Mouse (Mus musculus) urinary bladder, adult 18-20 months (tissue): Measurements from ENCODE around the gene Arhgap31.
"Not testable (repeated sequence)": the region's sequence is repeated elsewhere in the genome, so short reads cannot be mapped to it uniquely, and the experiment has no call there.

Experiments used
- DNase-seq, 2 experiments: peaks; one replicate each; pipeline ENCODE4 v3.0.0; 2022; ENCODE audit warnings: low spot score in 2 of 2, mixed read lengths in 2 of 2

The Arhgap31 gene

DNA sequence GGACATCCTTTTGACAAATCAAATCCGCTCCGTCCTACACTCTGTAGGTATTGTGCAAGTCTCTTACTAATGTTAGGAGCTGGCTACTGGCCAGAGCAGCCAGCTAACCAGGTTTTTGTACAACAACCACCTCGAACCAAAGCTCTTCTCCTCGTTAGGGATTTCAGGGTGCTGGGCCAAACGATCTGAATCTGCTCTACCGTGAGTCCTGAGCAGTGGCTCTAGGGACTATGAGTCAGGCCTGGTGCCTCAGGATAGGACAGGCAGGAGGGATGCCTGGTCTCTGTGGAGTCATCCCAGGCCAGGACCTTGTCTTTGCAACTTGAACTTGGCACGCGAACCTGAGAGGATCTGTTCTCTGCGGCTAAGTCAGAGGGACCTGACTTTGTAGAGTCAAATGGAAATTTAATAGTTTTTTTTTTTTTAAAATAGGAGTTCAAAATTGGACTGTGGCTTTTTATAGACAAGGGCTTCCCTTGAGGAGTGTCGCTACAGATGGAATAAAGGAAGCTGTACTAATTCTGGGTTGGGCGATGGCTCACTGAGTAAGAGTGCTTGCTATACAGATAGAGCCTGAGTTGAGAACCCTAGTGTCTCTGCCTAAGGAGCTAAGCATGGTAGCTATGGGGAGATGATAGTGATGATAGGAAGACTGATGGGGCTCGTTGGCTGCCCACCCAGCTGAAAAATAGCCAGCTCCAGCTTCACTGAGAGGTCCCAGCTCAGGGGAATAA, 24.4 kb downstream of the Arhgap31 start:
- no peak for DNase-seq

GRCm38 (mm10) chr16:38687673-38688072, 25.4 kb downstream of the Arhgap31 start:
- no peak for DNase-seq

DNA sequence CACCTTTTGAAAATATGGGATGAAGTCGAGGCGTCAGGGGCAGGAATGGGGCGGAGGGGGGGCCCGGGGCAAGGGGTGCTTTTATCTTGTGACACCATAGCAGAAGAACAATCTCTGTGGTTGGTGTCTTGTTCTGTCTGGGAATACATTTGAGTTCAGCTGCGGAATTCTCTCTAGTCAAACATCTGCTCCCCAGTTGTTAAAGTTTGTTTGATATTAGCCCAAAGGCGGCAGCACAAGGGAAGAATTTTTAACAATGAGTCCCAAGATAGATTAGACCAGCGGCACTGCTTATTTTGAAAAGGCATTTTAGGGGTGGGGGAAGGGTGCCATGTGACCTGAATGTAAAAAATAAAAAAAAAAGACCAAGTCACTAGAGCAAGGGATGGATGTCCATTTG, 30.0 kb downstream of the Arhgap31 start:
- no peak for DNase-seq

DNA sequence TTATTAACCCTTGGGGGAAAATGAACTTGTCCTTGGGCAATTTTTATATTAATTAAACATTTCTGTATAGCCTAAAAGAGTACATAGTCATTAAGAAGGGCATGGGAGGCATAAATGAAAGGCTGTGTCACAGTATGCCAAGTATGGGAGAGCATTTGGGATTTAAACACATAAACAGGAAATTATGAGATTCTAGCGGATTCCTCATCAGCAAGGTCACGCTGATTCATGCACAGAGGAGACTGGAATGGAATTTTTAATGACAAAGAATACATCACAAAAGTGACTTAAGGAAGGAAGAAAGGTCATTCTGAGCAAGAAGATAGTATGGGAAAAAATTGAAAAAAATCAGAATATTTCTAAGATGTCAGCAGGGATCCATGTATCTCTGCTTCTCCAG, 31.8 kb downstream of the Arhgap31 start:
- DNase-seq: no peak

DNA sequence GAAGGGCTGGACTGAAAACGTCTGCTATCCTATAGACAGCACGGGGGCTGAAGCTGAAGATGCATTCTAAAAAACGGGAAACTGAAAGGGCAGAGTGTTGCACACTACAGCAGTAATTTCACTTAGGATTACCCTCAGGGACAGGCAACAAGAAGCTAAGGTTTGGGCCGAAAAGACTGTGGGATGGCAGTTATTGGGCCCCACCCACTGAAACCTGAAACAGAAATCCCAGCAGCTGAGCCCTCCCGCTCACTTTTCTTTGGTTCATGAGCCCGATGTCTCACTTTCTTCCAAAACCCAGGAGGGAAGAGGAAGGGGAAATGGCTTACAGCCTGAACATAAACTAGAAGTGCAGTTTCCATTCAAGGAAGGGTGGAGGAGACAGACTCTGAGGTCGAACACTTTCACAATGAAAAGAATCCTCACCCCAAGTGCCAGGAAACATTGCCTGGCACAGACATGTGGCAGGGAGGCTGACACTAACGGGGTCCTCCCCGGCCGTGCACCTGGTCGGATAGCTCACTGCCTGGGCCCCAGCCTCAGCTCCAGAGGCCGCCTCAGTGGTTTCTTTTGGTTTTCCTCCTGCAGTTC, 33.5 kb downstream of the Arhgap31 start:
- no peak for DNase-seq

DNA sequence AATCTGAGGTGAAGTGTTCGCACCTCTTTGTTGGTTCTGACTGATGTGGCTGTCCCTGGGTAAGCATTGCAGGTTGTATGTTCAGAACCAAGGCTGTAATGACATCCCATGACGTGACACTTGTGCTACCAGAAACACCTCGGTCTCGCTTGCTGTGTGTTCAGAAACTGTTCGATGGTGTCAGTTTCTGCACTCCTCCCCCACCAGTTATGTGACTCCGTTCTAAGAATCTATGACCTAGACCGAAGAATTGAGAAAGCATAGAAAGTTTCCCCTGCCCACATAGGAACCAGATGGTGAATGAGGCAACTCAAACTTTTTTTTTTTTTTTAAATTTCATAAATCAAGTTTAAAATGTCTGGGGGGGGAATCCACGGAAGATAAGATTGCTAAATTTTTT, 34.2 kb downstream of the Arhgap31 start:
- DNase-seq: no peak

DNA sequence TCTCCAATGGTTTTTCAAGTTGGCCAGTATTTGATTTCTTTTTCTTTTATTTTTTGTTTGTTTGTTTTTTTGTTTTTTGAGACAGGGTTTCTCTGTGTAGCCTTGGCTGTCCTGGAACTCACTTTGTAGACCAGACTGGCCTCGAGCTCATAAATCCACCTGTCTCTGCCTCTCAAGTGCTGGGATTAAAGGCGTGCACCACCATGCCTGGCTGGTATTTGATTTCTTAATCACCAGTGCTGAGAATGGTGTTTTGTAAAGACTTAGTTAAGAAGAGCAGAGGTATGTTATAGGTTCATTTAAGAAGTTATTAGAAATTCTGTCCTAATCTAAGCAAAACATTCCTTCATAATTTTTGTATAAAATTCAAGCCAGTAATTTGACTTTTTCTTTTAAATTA, 35.1 kb downstream of the Arhgap31 start:
- DNase-seq: not testable (repeated sequence)

- DNase-seq: no peak
Observed at GRCm38 (mm10) chr16:38677171-38677570, 35.9 kb downstream of the Arhgap31 start.

DNA sequence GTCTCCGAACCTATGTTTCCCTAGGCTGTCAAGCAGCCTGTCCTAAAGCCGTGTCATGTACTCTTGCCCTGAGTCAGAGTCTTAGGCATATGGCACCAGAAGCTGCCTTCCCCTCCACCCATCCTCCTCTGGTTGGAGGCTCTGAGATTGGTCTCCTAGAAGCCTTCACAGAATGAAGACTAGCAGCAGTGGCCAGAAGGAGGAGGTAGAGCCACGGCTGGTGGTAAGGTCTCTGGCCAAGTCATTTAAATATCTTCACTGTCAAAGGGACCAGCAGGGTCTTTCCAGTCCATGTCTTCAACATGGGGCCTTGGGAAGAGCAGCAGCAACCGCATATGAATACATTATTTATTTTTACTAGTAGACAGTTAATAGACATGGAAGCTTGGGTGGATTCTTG, 36.4 kb downstream of the Arhgap31 start:
- DNase-seq: no peak

DNA sequence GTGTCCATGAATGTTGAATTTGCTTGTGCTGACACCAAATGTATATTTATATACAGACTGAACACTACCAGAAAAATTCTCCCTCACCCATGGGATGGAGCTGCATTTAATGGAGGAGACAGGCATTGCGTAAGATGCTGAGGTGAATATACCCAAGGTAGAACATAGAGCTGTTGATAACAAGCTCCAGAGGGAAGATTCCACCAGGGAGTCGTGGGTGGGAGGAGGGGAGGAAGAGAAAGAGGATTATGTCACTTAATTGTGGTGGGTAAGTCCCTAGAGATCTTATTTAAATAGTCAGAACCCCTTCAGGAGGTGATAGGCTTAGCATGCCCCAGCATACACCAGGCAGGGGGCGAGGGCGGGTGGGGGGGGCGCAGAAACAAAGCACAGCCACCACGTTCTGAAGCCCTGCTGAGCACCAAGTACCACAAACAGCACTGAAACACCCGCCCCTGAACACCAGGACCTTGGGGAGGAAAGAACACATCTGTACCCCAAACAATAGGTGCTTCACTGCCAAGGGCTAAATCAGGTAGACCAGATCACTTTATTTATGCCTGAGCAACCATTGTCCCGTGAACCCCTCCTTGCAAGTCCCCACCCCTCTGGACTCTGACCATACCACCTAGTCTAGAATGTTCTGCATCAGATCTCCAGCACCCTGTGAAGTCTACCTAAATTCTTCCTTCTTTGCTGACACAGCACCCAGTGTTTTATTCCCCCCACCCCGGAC, 37.3 kb downstream of the Arhgap31 start:
- DNase-seq: no peak

GRCm38 (mm10) chr16:38674891-38675290, 38.2 kb downstream of the Arhgap31 start:
- no peak for DNase-seq

- DNase-seq: no peak
Observed at GRCm38 (mm10) chr16:38673511-38673910, 39.6 kb downstream of the Arhgap31 start.

DNA sequence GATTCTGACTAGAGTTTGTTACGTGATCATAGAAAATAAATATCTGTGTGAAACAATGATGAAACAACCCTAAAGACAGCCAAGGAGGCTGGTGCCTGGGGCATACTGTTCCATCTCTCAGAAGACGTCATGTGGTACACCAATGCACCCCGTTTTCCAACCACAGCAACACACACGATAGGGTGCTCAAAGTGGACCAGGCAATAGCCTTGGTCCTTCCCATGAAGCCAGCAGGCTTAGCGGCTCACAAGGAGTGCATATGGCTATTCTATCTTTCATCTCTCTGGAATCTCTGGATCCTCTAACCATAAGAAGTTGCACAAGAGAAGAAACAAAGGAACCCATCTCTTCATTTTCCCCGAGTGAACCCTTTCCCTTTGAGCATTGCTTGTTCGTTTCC, 40.1 kb downstream of the Arhgap31 start:
- DNase-seq: no peak

DNA sequence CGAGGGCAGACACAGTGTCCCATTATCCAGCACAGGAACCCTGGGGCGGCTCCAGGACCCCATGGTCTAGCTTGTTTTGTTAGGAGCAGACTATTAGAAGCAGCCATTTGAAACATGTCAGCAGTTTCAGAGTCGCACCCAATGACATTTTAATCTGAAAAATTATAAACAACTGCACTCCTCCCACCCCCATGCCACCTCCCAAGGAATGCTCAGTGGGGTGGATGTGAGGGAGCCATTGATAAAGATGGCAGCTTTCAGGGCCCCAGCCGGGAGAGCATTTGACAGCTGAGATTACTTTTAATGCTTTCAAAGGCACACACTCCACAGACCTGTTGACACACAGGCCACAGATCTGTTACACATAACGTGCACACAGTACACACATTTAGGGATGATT, 40.7 kb downstream of the Arhgap31 start:
- no peak for DNase-seq

GRCm38 (mm10) chr16:38670621-38671390, 42.3 kb downstream of the Arhgap31 start:
- DNase-seq: no peak

GRCm38 (mm10) chr16:38668871-38669675, 44.0 kb downstream of the Arhgap31 start:
- DNase-seq: no peak

GRCm38 (mm10) chr16:38666523-38666922, 46.6 kb downstream of the Arhgap31 start:
- no peak for DNase-seq

- no peak for DNase-seq
Observed at GRCm38 (mm10) chr16:38666016-38666415, 47.1 kb downstream of the Arhgap31 start.

GRCm38 (mm10) chr16:38662575-38662974, 50.5 kb downstream of the Arhgap31 start:
- no peak for DNase-seq

DNA sequence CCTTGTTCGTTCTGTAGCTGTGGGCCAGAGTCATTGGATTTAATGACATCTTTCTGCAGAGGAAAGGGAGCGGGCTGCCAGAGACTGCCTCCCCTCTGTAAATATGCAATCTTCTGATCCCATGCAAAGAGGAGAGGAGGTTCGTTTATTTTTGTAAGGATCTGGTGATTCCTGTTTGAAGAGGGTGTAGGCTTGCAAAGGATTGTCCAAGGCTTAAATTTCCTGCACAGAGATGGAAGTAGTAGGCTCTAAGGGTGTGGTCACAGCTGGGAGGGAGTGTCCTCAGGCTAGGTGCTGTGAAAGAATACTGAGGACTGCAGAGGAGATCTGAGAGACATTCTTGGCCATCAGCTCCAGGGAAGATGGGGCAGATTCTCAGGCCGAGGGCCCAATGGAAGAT, 58.8 kb downstream of the Arhgap31 start:
- DNase-seq: no peak

DNA sequence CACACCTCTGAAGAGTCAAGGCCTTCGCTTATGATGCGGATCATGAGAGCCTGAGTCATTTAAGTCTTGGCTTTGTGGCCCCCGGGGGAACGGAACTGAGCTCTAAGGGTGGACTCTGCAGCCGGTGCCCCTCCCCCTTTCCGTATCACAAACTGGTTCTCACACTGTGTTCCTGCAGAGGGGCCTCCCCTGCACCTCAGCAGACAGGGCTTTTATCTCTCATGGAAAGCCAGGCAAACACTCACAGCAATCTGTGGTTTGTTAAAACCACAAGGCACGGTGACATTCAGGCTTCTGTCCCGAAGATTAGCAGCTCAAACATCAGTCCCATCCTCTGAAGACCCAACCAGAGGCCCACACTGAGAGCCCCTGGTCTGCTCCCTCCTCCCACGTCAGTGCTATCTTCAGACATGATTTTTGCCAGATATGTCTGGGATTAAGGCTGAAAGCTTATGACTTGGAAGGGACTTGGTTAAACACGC, 59.6 kb downstream of the Arhgap31 start:
- no peak for DNase-seq
